Mouse (Mus musculus): Measurements from ENCODE around the gene Dock10.

Gene Dock10

DNA sequence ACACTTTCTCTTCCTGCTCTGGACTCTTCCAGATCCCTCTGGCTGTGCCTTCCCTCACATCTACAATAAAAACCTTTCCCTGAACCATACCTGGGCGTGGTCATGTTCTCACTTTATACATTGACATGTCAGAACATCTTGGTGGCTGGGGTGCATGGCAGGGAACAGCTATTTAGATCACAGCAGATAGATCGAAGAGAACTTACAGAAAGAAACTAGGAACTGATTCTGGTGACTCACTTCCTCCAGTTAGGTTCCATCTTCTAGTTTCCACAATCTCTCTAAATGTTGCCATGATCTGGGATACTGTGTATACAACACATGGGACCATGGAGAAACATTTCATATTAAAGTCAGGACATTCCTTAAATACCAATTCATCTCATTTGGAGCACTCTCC, 304.4 kb downstream of the Dock10 start:
- no peak for DNase-seq

- no peak for DNase-seq
Measured at GRCm38 (mm10) chr1:80451914-80452549, 306.3 kb downstream of the Dock10 start.

Measured in thymus, adult 18-20 months (tissue).